Mouse (Mus musculus) liver, adult 2 months (tissue): ENCODE results near the gene Usp6nl.
A peak's percentile ranks its signal among the peaks of the same experiment; 100 is the strongest.

Source experiments
- CTCF ChIP-seq: fragments of 200-500 bp; IDR thresholded peaks from 2 replicates; pipeline ENCODE4 v1.5.1; 2011; ENCODE audit warnings: low read depth, low read length, control low read depth
- POLR2A ChIP-seq: fragments of 200-500 bp; IDR thresholded peaks from 2 replicates; pipeline ENCODE4 v1.6.1; 2011; ENCODE audit warnings: low read length, control low read depth; ENCODE audit not compliant: insufficient read depth; ENCODE audit errors: extremely low read depth

- TF ChIP-seq CTCF: peak; percentile 79
- no peak for TF ChIP-seq POLR2A
Observed at GRCm38 (mm10) chr2:6469164-6469563, 146.7 kb downstream of the Usp6nl start.
